ENCODE assay signal across 7 mouse cellular contexts in the genomic region with DNA sequence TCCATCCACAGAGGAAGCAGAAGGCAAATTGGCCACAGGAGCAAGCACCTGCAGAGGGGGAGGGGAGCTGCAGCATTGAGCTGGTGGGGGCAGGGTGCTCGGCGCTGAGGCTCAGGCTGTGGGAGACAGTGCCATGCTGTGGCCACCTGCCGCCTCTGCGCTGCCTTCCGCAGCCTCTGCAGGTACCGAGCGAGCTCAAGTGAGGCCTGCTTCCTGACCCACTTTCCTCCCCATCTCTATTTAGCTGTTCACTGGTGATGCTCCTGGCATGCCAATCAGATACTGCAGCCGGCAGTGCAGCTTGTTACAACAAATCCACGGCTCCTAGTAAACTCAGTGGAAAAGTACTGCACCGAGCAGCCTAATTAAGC.
A peak's percentile ranks its signal among the peaks of the same experiment; 100 is the strongest.
DNase-seq lines count a peak whose midpoint lies in the region; ATAC-seq and TF ChIP-seq lines count a peak whose summit lies in the region.

No protein-coding gene starts in this region.

- WGBS in forebrain, embryonic 11.5 days, result 22% methylated on average over 10 of the region's 10 CpGs
- WGBS in thymus, adult 2 months, result 43% methylated on average over 10 of the region's 10 CpGs

- TF ChIP-seq POLR2A in thymus, adult 2 months (IDR thresholded peaks at IDR 0.05; ENCODE audit: control insufficient read depth, extremely low read depth, insufficient read depth, low read length, poor library complexity), result no peak

- no peak overlapping the region for H3K27ac ChIP-seq in forebrain, embryonic 11.5 days (ENCODE audit: low read depth, low read length)
- no peak overlapping the region for H3K27ac ChIP-seq in thymus, adult 2 months (ENCODE audit: control insufficient read depth, insufficient read depth, low read length)

- H3K4me2 ChIP-seq in forebrain, embryonic 11.5 days (ENCODE audit: low read depth, low read length, severe bottlenecking), result no peak overlapping the region

- ATAC-seq in forebrain, embryonic 11.5 days (replicated peaks; ENCODE audit: low FRiP score), result peak; percentile 61

- peak; percentile 49 for DNase-seq in MN1 (ENCODE audit: low spot score)
- peak; percentile 49 to 56 for DNase-seq in adrenal gland, postnatal 36 days
- peak; percentile 69 for DNase-seq in forebrain, embryonic 11.5 days (ENCODE audit: low spot score)
- DNase-seq in kidney, adult 11 months, result peak; percentile 37
- DNase-seq in left cerebral cortex, adult 9 months (ENCODE audit: low spot score in 2 of 2), result peak; percentile 55 to 75
- DNase-seq in neural tube, embryonic 10.5 days (ENCODE audit: extremely low spot score, low spot score), result peak; percentile 30
- DNase-seq in thymus, adult 2 months, result peak; percentile 80

- H3K9me3 ChIP-seq in forebrain, embryonic 11.5 days (ENCODE audit: control insufficient read depth, low read length), result no peaks in the 10 kb centered on the region

- peaks cover 4% of the 10 kb centered on the region; the same call in 1 of the 2 replicates for H3K4me1 ChIP-seq in forebrain, embryonic 11.5 days (replicated peaks; ENCODE audit: control insufficient read depth, insufficient read depth, low read length)
- peaks cover 25% of the 10 kb centered on the region for H3K4me1 ChIP-seq in thymus, adult 2 months (replicated peaks; ENCODE audit: control insufficient read depth, insufficient read depth, low read length)

- no peaks in the 10 kb centered on the region for H3K36me3 ChIP-seq in forebrain, embryonic 11.5 days (ENCODE audit: control insufficient read depth, insufficient read depth, low read length)
- no peaks in the 10 kb centered on the region for H3K36me3 ChIP-seq in thymus, adult 2 months (ENCODE audit: control insufficient read depth, insufficient read depth, low read length)

- H3K4me3 ChIP-seq in forebrain, embryonic 11.5 days (ENCODE audit: low read depth, low read length), result no peak overlapping the region
- no peak overlapping the region for H3K4me3 ChIP-seq in thymus, adult 2 months (ENCODE audit: control insufficient read depth, insufficient read depth, low read length)

- no peak overlapping the region for H3K9ac ChIP-seq in forebrain, embryonic 11.5 days (ENCODE audit: low read length)

- H3K27me3 ChIP-seq in forebrain, embryonic 11.5 days (ENCODE audit: control insufficient read depth, insufficient read depth, low read length), result no peaks in the 10 kb centered on the region
- no peaks in the 10 kb centered on the region for H3K27me3 ChIP-seq in thymus, adult 2 months (ENCODE audit: control insufficient read depth, insufficient read depth, low read length)

- peak; percentile 72; the same call in 1 of the 2 replicates for TF ChIP-seq CTCF in thymus, adult 2 months (IDR thresholded peaks at IDR 0.05; ENCODE audit: borderline replicate concordance, control insufficient read depth, extremely low read depth, insufficient read depth, low read length, poor library complexity)

Comparison
In these comparisons a context has a peak if more than half of its experiments do, and no peak if none do; other contexts are left out.
1. DNase-seq: peak in every context shown above with its lines; median percentile 80 in thymus, adult 2 months; 69 in forebrain, embryonic 11.5 days; 65 in left cerebral cortex, adult 9 months; 52 in adrenal gland, postnatal 36 days; 49 in MN1; 37 in kidney, adult 11 months; 30 in neural tube, embryonic 10.5 days.